Comparison of ENCODE assay signal across 16 mouse cellular contexts in the genomic region with DNA sequence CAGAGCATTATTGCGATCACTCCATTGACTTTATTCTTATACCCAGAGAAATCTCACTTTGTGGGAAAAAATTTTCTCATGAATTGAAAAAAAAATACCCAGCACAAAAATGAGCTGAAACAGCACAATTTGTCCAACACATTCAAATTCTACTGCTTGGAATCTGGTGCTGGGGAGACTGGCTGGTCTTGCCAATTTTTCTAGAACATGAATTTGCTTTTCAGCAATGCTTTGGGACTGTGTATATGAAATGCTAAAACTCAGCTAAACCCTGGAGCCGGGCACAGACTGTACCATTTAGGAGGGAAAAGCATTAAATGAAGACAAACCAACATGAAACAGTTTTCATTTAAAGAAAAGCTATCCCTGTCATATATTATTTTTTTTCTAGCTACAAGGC.
"Had no signal": no experiment of that assay in that cellular context is flagged by ENCODE, and none has a peak within 500 bp of the region (broad histone marks: within the 10 kb centered on the region; RNA-seq: fewer than 3 reads in every experiment).

No protein-coding gene starts in this region.

- ATAC-seq: intestine, embryonic 15.5 days; liver, postnatal 0 days had no signal

- H3K9me3 ChIP-seq: intestine, embryonic 15.5 days; kidney, embryonic 15.5 days; limb, embryonic 12.5 days; liver, embryonic 13.5 days; lung, embryonic 15.5 days; midbrain, embryonic 12.5 days had no signal

- H3K4me3 ChIP-seq: intestine, embryonic 15.5 days; kidney, embryonic 15.5 days; left cerebral cortex, adult 2 months; limb, embryonic 12.5 days; liver, embryonic 13.5 days; lung, embryonic 15.5 days; megakaryocyte, embryonic 14.5 days; midbrain, embryonic 12.5 days had no signal

- DNase-seq: kidney, adult 2 months; kidney, postnatal 14 days; liver; liver, embryonic 13.5 days; liver, postnatal 0 days; lung, postnatal 14 days; thymus, postnatal 36 days had no signal

- H3K4me1 ChIP-seq: intestine, embryonic 15.5 days; limb, embryonic 12.5 days; liver, embryonic 13.5 days; lung, embryonic 15.5 days; megakaryocyte, embryonic 14.5 days had no signal

- H3K9ac ChIP-seq: intestine, embryonic 15.5 days; kidney, embryonic 15.5 days; limb, embryonic 12.5 days; liver, embryonic 13.5 days; liver, postnatal 0 days; lung, embryonic 15.5 days; midbrain, embryonic 12.5 days had no signal

- H3K27ac ChIP-seq: intestine, embryonic 15.5 days; kidney, embryonic 15.5 days; left cerebral cortex, adult 2 months; limb, embryonic 12.5 days; liver, embryonic 13.5 days; lung, embryonic 15.5 days; macrophage; midbrain, embryonic 12.5 days; stomach, postnatal 0 days had no signal

- H3K4me2 ChIP-seq: intestine, embryonic 15.5 days; kidney, embryonic 15.5 days; limb, embryonic 12.5 days; liver, embryonic 13.5 days; lung, embryonic 15.5 days; midbrain, embryonic 12.5 days had no signal

- H3K36me3 ChIP-seq: intestine, embryonic 15.5 days; kidney, embryonic 15.5 days; limb, embryonic 12.5 days; liver, embryonic 13.5 days; lung, embryonic 15.5 days; midbrain, embryonic 12.5 days had no signal

- H3K27me3 ChIP-seq: intestine, embryonic 15.5 days; kidney, embryonic 15.5 days; limb, embryonic 12.5 days; liver, embryonic 13.5 days; lung, embryonic 15.5 days had no signal
